Mouse (Mus musculus): Measurements from ENCODE around the gene Gm13083. TPM values are rescaled to one million over a fixed set of nuclear protein-coding genes. Genes with fewer than 3 reads are reported as not detected.
"Not testable (repeated sequence)": the region's sequence is repeated elsewhere in the genome, so short reads cannot be mapped to it uniquely, and the experiment has no call there.

Gene Gm13083
- polyA plus RNA-seq (2016; fragmentation: Nextera tagmentation; extraction: Ambion mirVana) = not detected in 2 replicates

- not testable (repeated sequence) for H3K4me1 ChIP-seq; H3K27ac ChIP-seq; H3K36me3 ChIP-seq; H3K9me3 ChIP-seq; H3K27me3 ChIP-seq (ENCODE audit: insufficient read depth, poor library complexity, severe bottlenecking); DNase-seq (ENCODE audit: low spot score); H3K4me3 ChIP-seq
Observed at GRCm38 (mm10) chr4:143614703-143615102, at the start of gene Gm13083. Gene Gm13083, plus strand, starts transcription at chr4:143615003.

GRCm38 (mm10) chr4:143611927-143612326 is 2.9 kb upstream of the Gm13083 start:
- H3K27ac ChIP-seq; H3K9me3 ChIP-seq; DNase-seq (ENCODE audit: low spot score); H3K4me1 ChIP-seq; H3K27me3 ChIP-seq (ENCODE audit: insufficient read depth, poor library complexity, severe bottlenecking); H3K4me3 ChIP-seq; H3K36me3 ChIP-seq: not testable (repeated sequence)
- 82% methylated on average over 9 of the region's 9 CpGs for WGBS

GRCm38 (mm10) chr4:143618101-143618500 is 3.3 kb downstream of the Gm13083 start:
- not testable (repeated sequence) for H3K27me3 ChIP-seq (ENCODE audit: insufficient read depth, poor library complexity, severe bottlenecking); H3K9me3 ChIP-seq; H3K4me3 ChIP-seq; H3K4me1 ChIP-seq; H3K36me3 ChIP-seq; DNase-seq (ENCODE audit: low spot score); H3K27ac ChIP-seq
- WGBS = 75% methylated on average over 4 of the region's 4 CpGs

- not testable (repeated sequence) for H3K27ac ChIP-seq; H3K4me1 ChIP-seq; H3K4me3 ChIP-seq; H3K27me3 ChIP-seq (ENCODE audit: insufficient read depth, poor library complexity, severe bottlenecking); H3K36me3 ChIP-seq; DNase-seq (ENCODE audit: low spot score); H3K9me3 ChIP-seq
Observed at GRCm38 (mm10) chr4:143657146-143657545, 42.3 kb downstream of the Gm13083 start, which contains the start of gene Gm13088. Gene Gm13088, minus strand, starts transcription at chr4:143657246.

Other genes starting within 250 kb of the Gm13083 start
- not detected in 2 replicates for gene Pramel1, start 220.6 kb upstream of the Gm13083 start, polyA plus RNA-seq (2016; fragmentation: Nextera tagmentation; extraction: Ambion mirVana)
- 14.8 and 16.8 TPM in 2 replicates for gene Pramef8, start 202.6 kb upstream of the Gm13083 start, polyA plus RNA-seq (2016; fragmentation: Nextera tagmentation; extraction: Ambion mirVana)
- gene Oog4, start 164.7 kb upstream of the Gm13083 start, polyA plus RNA-seq (2016; fragmentation: Nextera tagmentation; extraction: Ambion mirVana) = not detected in 2 replicates
- gene Gm13043, start 103.7 kb upstream of the Gm13083 start, polyA plus RNA-seq (2016; fragmentation: Nextera tagmentation; extraction: Ambion mirVana) = not detected in 2 replicates
- not detected in 2 replicates for gene Gm13040, start 79.0 kb upstream of the Gm13083 start, polyA plus RNA-seq (2016; fragmentation: Nextera tagmentation; extraction: Ambion mirVana)
- not detected in 2 replicates for gene BC080695, start 63.3 kb upstream of the Gm13083 start, polyA plus RNA-seq (2016; fragmentation: Nextera tagmentation; extraction: Ambion mirVana)
- not detected in 2 replicates for gene Gm13057, start 63.3 kb upstream of the Gm13083 start, polyA plus RNA-seq (2016; fragmentation: Nextera tagmentation; extraction: Ambion mirVana)
- gene Gm13088, start 42.2 kb downstream of the Gm13083 start, polyA plus RNA-seq (2016; fragmentation: Nextera tagmentation; extraction: Ambion mirVana) = not detected in 2 replicates
- gene Gm13089, start 87.7 kb downstream of the Gm13083 start, polyA plus RNA-seq (2016; fragmentation: Nextera tagmentation; extraction: Ambion mirVana) = not detected in 2 replicates
- gene Gm13078, start 104.5 kb downstream of the Gm13083 start, polyA plus RNA-seq (2016; fragmentation: Nextera tagmentation; extraction: Ambion mirVana) = not detected in 2 replicates
- gene Gm13023, start 174.3 kb downstream of the Gm13083 start, polyA plus RNA-seq (2016; fragmentation: Nextera tagmentation; extraction: Ambion mirVana) = not detected in 2 replicates
- gene Gm13084, start 201.1 kb downstream of the Gm13083 start, polyA plus RNA-seq (2016; fragmentation: Nextera tagmentation; extraction: Ambion mirVana) = not detected in 2 replicates
- gene Gm13103, start 231.5 kb downstream of the Gm13083 start, polyA plus RNA-seq (2016; fragmentation: Nextera tagmentation; extraction: Ambion mirVana) = not detected in 2 replicates